Mouse (Mus musculus) limb, embryonic 11.5 days (tissue): ENCODE data around the gene Lbh. TPM values are rescaled to one million over a fixed set of nuclear protein-coding genes. Genes with fewer than 3 reads are reported as not detected.
A peak's percentile ranks its signal among the peaks of the same experiment; 100 is the strongest.

Experiments used
- ATAC-seq: fragments of 200-750 bp; cut with Nextera tagmentation; 2 replicates; pipeline ENCODE4 v1.8.0; 2017; ENCODE audit warnings: low read depth; ENCODE audit not compliant: insufficient number of reproducible peaks, low FRiP score, low TSS enrichment
- DNase-seq: peaks from one replicate; pipeline ENCODE4 v3.0.0-alpha.2; 2015; ENCODE audit warnings: low spot score
- H3K27ac ChIP-seq: fragments of 300-500 bp; sonication (generic); replicated peaks from 2 replicates; pipeline ENCODE4 v1.5.1; 2014; ENCODE audit warnings: low read depth, mild to moderate bottlenecking, low read length
- H3K27me3 ChIP-seq: fragments of 300-500 bp; sonication (generic); 2 replicates; pipeline ENCODE4 v1.6.1; 2014; ENCODE audit warnings: mild to moderate bottlenecking, low read length, mixed read lengths; ENCODE audit not compliant: control insufficient read depth, insufficient read depth
- H3K36me3 ChIP-seq: fragments of 300-500 bp; sonication (generic); 2 replicates; pipeline ENCODE4 v1.6.1; 2014; ENCODE audit warnings: mild to moderate bottlenecking, low read length, moderate library complexity, mixed read lengths; ENCODE audit not compliant: control insufficient read depth, insufficient read depth
- H3K4me1 ChIP-seq: fragments of 300-500 bp; sonication (generic); 2 replicates; pipeline ENCODE4 v1.6.1; 2014; ENCODE audit warnings: low read length, mixed read lengths; ENCODE audit not compliant: control insufficient read depth, insufficient read depth
- H3K4me2 ChIP-seq: fragments of 300-500 bp; sonication (generic); 2 replicates; pipeline ENCODE4 v1.6.1; 2014; ENCODE audit warnings: low read depth, mild to moderate bottlenecking, moderate library complexity; ENCODE audit not compliant: severe bottlenecking
- H3K4me3 ChIP-seq: fragments of 300-500 bp; sonication (generic); 2 replicates; pipeline ENCODE4 v1.5.1; 2014; ENCODE audit warnings: low read depth, low read length
- H3K9ac ChIP-seq: fragments of 300-500 bp; sonication (generic); 2 replicates; pipeline ENCODE4 v1.6.1; 2014; ENCODE audit warnings: mild to moderate bottlenecking, low read length
- H3K9me3 ChIP-seq: fragments of 300-500 bp; sonication (generic); 2 replicates; pipeline ENCODE4 v1.6.1; 2016; ENCODE audit warnings: low read length; ENCODE audit not compliant: control insufficient read depth
- whole genome bisulfite sequencing: fragments of 180-500 bp; shearing (Covaris S2); extraction: QIAGEN DNeasy Blood & Tissue Kit; methylation state at CpG from one replicate; pipeline ENCODE4 v1.1.7; 2014; 5-methylcytosine and 5-hydroxymethylcytosine counted together
- polyA plus RNA-seq: library from polyadenylated mRNA; unstranded; fragments of >200 nt; fragmentation: Nextera tagmentation; extraction: Ambion mirVana; gene quantifications from 2 replicates; pipeline ENCODE4 v1.2.1, GENCODE M21; 2014

The Lbh gene
- polyA plus RNA-seq, 1 experiment from 2014 or later, result 3.6 TPM

- Histone ChIP-seq H3K36me3 (no peaks in the 10 kb centered on the region), H3K4me2 (no peak overlapping the region), H3K9ac (no peak overlapping the region), H3K4me1 (0 out of 2 replicates have a peak, but pooled peaks cover 4% of the 10 kb centered on the region), H3K9me3 (no peaks in the 10 kb centered on the region), H3K27me3 (no peaks in the 10 kb centered on the region), H3K27ac (no peak overlapping the region), H3K4me3 (no peak overlapping the region)
- WGBS, result 85% methylated on average over 8 of the region's 8 CpGs
- no peak for DNase-seq
- no peak for ATAC-seq
Observed at GRCm38 (mm10) chr17:72961953-72962630, 44.0 kb downstream of the Lbh start.

- H3K27ac ChIP-seq, result no peak overlapping the region
- no peak overlapping the region for H3K9ac ChIP-seq
- 0 out of 2 replicates have a peak, but pooled peaks cover 4% of the 10 kb centered on the region for H3K4me1 ChIP-seq
- no peaks in the 10 kb centered on the region for H3K36me3 ChIP-seq
- ATAC-seq, result no peak
- no peak overlapping the region for H3K4me3 ChIP-seq
- no peak overlapping the region for H3K4me2 ChIP-seq
- H3K27me3 ChIP-seq, result no peaks in the 10 kb centered on the region
- 70% methylated on average over 5 of the region's 5 CpGs for WGBS
- no peak for DNase-seq
- H3K9me3 ChIP-seq, result no peaks in the 10 kb centered on the region
Observed at GRCm38 (mm10) chr17:72965687-72966086, 47.6 kb downstream of the Lbh start.

- H3K27me3 ChIP-seq, result no peaks in the 10 kb centered on the region
- H3K9ac ChIP-seq, result no peak overlapping the region
- no peak overlapping the region for H3K4me3 ChIP-seq
- ATAC-seq (no peak), DNase-seq (peak; percentile 43)
- WGBS, result 19% methylated on average over 5 of the region's 5 CpGs
- 0 out of 2 replicates have a peak, but pooled peaks cover 4% of the 10 kb centered on the region for H3K4me1 ChIP-seq
- H3K9me3 ChIP-seq, result no peaks in the 10 kb centered on the region
- no peaks in the 10 kb centered on the region for H3K36me3 ChIP-seq
- H3K4me2 ChIP-seq, result no peak overlapping the region
- H3K27ac ChIP-seq, result no peak overlapping the region
Observed at GRCm38 (mm10) chr17:72966091-72966531, 48.0 kb downstream of the Lbh start.

- Histone ChIP-seq H3K4me3 (no peak overlapping the region), H3K4me1 (0 out of 2 replicates have a peak, but pooled peaks cover 4% of the 10 kb centered on the region), H3K9me3 (no peaks in the 10 kb centered on the region), H3K27me3 (no peaks in the 10 kb centered on the region), H3K4me2 (no peak overlapping the region), H3K9ac (no peak overlapping the region), H3K27ac (no peak overlapping the region), H3K36me3 (no peaks in the 10 kb centered on the region)
- WGBS, result 23% methylated on average over 3 of the region's 3 CpGs
- no peak for DNase-seq
- ATAC-seq, result no peak
Observed at GRCm38 (mm10) chr17:72966878-72967277, 48.8 kb downstream of the Lbh start.

- 0 out of 2 replicates have a peak, but pooled peaks cover 4% of the 10 kb centered on the region for H3K4me1 ChIP-seq
- no peak overlapping the region for H3K4me2 ChIP-seq
- no peaks in the 10 kb centered on the region for H3K27me3 ChIP-seq
- H3K27ac ChIP-seq, result no peak overlapping the region
- H3K9me3 ChIP-seq, result no peaks in the 10 kb centered on the region
- no peaks in the 10 kb centered on the region for H3K36me3 ChIP-seq
- WGBS, result 63% methylated on average over 6 of the region's 6 CpGs
- no peak overlapping the region for H3K4me3 ChIP-seq
- ATAC-seq (no peak), DNase-seq (no peak)
- H3K9ac ChIP-seq, result no peak overlapping the region
Observed at GRCm38 (mm10) chr17:72967371-72968175, 49.5 kb downstream of the Lbh start.

- 0 out of 2 replicates have a peak, but pooled peaks cover 4% of the 10 kb centered on the region for H3K4me1 ChIP-seq
- H3K9me3 ChIP-seq, result no peaks in the 10 kb centered on the region
- no peak overlapping the region for H3K4me2 ChIP-seq
- no peak overlapping the region for H3K9ac ChIP-seq
- H3K27ac ChIP-seq, result no peak overlapping the region
- WGBS, result 85% methylated on average over 4 of the region's 4 CpGs
- no peaks in the 10 kb centered on the region for H3K27me3 ChIP-seq
- no peak overlapping the region for H3K4me3 ChIP-seq
- DNase-seq (no peak), ATAC-seq (no peak)
- no peaks in the 10 kb centered on the region for H3K36me3 ChIP-seq
Observed at GRCm38 (mm10) chr17:72968666-72969065, 50.6 kb downstream of the Lbh start.

GRCm38 (mm10) chr17:72970631-72971161 lies 52.6 kb downstream of the Lbh start:
- ATAC-seq (no peak), DNase-seq (no peak)
- 0 out of 2 replicates have a peak, but pooled peaks cover 4% of the 10 kb centered on the region for H3K4me1 ChIP-seq
- H3K27ac ChIP-seq, result no peak overlapping the region
- WGBS, result 85% methylated on average over 7 of the region's 7 CpGs
- H3K4me3 ChIP-seq, result no peak overlapping the region
- no peaks in the 10 kb centered on the region for H3K9me3 ChIP-seq
- H3K4me2 ChIP-seq, result no peak overlapping the region
- H3K9ac ChIP-seq, result no peak overlapping the region
- no peaks in the 10 kb centered on the region for H3K27me3 ChIP-seq
- H3K36me3 ChIP-seq, result no peaks in the 10 kb centered on the region

GRCm38 (mm10) chr17:72973041-72973440 lies 54.9 kb downstream of the Lbh start:
- no peak for ATAC-seq
- Histone ChIP-seq H3K27me3 (no peaks in the 10 kb centered on the region), H3K4me2 (no peak overlapping the region), H3K4me3 (no peak overlapping the region), H3K9ac (no peak overlapping the region), H3K4me1 (no peaks in the 10 kb centered on the region), H3K36me3 (no peaks in the 10 kb centered on the region), H3K9me3 (no peaks in the 10 kb centered on the region), H3K27ac (no peak overlapping the region)
- DNase-seq, result no peak
- 97% methylated on average over 5 of the region's 5 CpGs for WGBS
